Mouse (Mus musculus) hindbrain, embryonic 14.5 days (tissue): ENCODE results near the gene Ptprs. TPM values are rescaled to one million over a fixed set of nuclear protein-coding genes. Genes with fewer than 3 reads are reported as not detected.

Experiments
- ATAC-seq: fragments of 200-750 bp; cut with Nextera tagmentation; 2 replicates; pipeline ENCODE4 v1.8.0; 2017; ENCODE audit warnings: moderate number of reproducible peaks, mild to moderate bottlenecking, moderate TSS enrichment, moderate library complexity; ENCODE audit not compliant: low FRiP score
- DNase-seq: peaks from one replicate; pipeline ENCODE4 v3.0.0-alpha.2; 2015; ENCODE audit warnings: low spot score
- H3K27ac ChIP-seq: fragments of 300-500 bp; sonication (generic); 2 replicates; pipeline ENCODE4 v1.5.1; 2014; ENCODE audit warnings: mild to moderate bottlenecking, moderate library complexity
- H3K27me3 ChIP-seq: fragments of 300-500 bp; sonication (generic); 2 replicates; pipeline ENCODE4 v1.6.1; 2014; ENCODE audit warnings: mild to moderate bottlenecking, low read length, mixed read lengths; ENCODE audit not compliant: control insufficient read depth, insufficient read depth
- H3K36me3 ChIP-seq: fragments of 300-500 bp; sonication (generic); replicated peaks from 2 replicates; pipeline ENCODE4 v1.6.1; 2014; ENCODE audit not compliant: control insufficient read depth, insufficient read depth
- H3K4me1 ChIP-seq: fragments of 300-500 bp; sonication (generic); replicated peaks from 2 replicates; pipeline ENCODE4 v1.6.1; 2014; ENCODE audit warnings: antibody characterized with exemption, low read length, mixed read lengths; ENCODE audit not compliant: control insufficient read depth, insufficient read depth
- H3K4me2 ChIP-seq: fragments of 300-500 bp; sonication (generic); replicated peaks from 2 replicates; pipeline ENCODE4 v1.6.1; 2014; ENCODE audit warnings: mild to moderate bottlenecking, moderate library complexity
- H3K4me3 ChIP-seq: fragments of 300-500 bp; sonication (generic); replicated peaks from 2 replicates; pipeline ENCODE4 v1.5.1; 2014; ENCODE audit warnings: mild to moderate bottlenecking, low read length
- H3K9ac ChIP-seq: fragments of 300-500 bp; sonication (generic); 2 replicates; pipeline ENCODE4 v1.6.1; 2014
- H3K9me3 ChIP-seq: fragments of 300-500 bp; sonication (generic); 2 replicates; pipeline ENCODE4 v1.6.1; 2016; ENCODE audit warnings: low read length; ENCODE audit not compliant: control insufficient read depth
- WGBS: fragments of 180-500 bp; shearing (Covaris S2); extraction: QIAGEN DNeasy Blood & Tissue Kit; methylation state at CpG from one replicate; pipeline ENCODE4 v1.1.7; 2014; 5-methylcytosine and 5-hydroxymethylcytosine counted together
- polyA plus RNA-seq: library from polyadenylated mRNA; unstranded; fragments of >200 nt; fragmentation: Nextera tagmentation; extraction: Ambion mirVana; gene quantifications from 2 replicates; pipeline ENCODE4 v1.2.1, GENCODE M21; 2014

Ptprs gene
- polyA plus RNA-seq, 1 experiment from 2014 or later, result 276 TPM

GRCm38 (mm10) chr17:56387612-56388011 lies 88.7 kb downstream of the Ptprs start:
- Histone ChIP-seq H3K4me3 (no peak overlapping the region), H3K9me3 (no peaks in the 10 kb centered on the region), H3K4me2 (no peak overlapping the region), H3K27ac (no peak overlapping the region), H3K9ac (no peak overlapping the region), H3K36me3 (peaks cover 84% of the 10 kb centered on the region), H3K27me3 (no peaks in the 10 kb centered on the region), H3K4me1 (no peaks in the 10 kb centered on the region)
- WGBS, result 91% methylated on average over 6 of the region's 6 CpGs
- no peak for ATAC-seq
- no peak for DNase-seq

GRCm38 (mm10) chr17:56384903-56385302 lies 91.4 kb downstream of the Ptprs start:
- Histone ChIP-seq H3K36me3 (peaks cover 82% of the 10 kb centered on the region), H3K9me3 (no peaks in the 10 kb centered on the region), H3K27ac (no peak overlapping the region), H3K27me3 (no peaks in the 10 kb centered on the region), H3K4me2 (no peak overlapping the region), H3K9ac (no peak overlapping the region), H3K4me3 (no peak overlapping the region), H3K4me1 (peaks cover 10% of the 10 kb centered on the region; the same call in 1 of the 2 replicates)
- 0 out of 2 replicates have a peak, but pooled peaks have one; percentile 6 for ATAC-seq
- WGBS, result 54% methylated on average over 6 of the region's 6 CpGs
- DNase-seq, result no peak

DNA sequence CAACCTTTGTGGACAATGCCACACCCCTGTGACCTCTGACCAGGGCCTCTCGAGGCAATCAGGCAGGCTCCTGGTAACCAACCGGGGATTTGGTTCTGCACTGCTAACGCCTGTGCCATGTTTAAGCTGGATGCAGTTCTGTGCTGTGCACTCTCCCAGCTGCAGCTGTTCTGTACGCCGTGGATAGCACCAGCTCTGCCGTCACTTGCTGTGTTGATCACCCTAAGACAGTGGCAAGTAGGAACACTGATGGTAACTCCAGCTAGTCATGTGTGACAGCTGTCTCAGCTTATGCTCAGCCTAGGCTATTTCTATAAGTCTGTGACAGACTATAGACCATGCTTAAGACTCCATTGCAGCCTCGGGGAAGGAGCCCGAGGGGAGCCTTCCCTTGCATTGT lies 93.3 kb downstream of the Ptprs start:
- H3K36me3 ChIP-seq, result peaks cover 83% of the 10 kb centered on the region
- H3K27me3 ChIP-seq, result no peaks in the 10 kb centered on the region
- H3K9ac ChIP-seq, result no peak overlapping the region
- no peaks in the 10 kb centered on the region for H3K9me3 ChIP-seq
- 48% methylated on average over 8 of the region's 8 CpGs for WGBS
- H3K27ac ChIP-seq, result no peak overlapping the region
- no peak for ATAC-seq
- DNase-seq, result no peak
- H3K4me3 ChIP-seq, result no peak overlapping the region
- no peak overlapping the region for H3K4me2 ChIP-seq
- peaks cover 19% of the 10 kb centered on the region; the same call in 1 of the 2 replicates for H3K4me1 ChIP-seq

GRCm38 (mm10) chr17:56381183-56381582 lies 95.1 kb downstream of the Ptprs start:
- Histone ChIP-seq H3K4me1 (peaks cover 19% of the 10 kb centered on the region; the same call in 1 of the 2 replicates), H3K27me3 (no peaks in the 10 kb centered on the region), H3K4me3 (no peak overlapping the region), H3K4me2 (no peak overlapping the region), H3K27ac (no peak overlapping the region; the same call in 1 of the 2 replicates), H3K36me3 (peaks cover 83% of the 10 kb centered on the region), H3K9ac (no peak overlapping the region), H3K9me3 (no peaks in the 10 kb centered on the region)
- ATAC-seq (no peak), DNase-seq (no peak)
- 70% methylated on average over 5 of the region's 5 CpGs for WGBS

DNA sequence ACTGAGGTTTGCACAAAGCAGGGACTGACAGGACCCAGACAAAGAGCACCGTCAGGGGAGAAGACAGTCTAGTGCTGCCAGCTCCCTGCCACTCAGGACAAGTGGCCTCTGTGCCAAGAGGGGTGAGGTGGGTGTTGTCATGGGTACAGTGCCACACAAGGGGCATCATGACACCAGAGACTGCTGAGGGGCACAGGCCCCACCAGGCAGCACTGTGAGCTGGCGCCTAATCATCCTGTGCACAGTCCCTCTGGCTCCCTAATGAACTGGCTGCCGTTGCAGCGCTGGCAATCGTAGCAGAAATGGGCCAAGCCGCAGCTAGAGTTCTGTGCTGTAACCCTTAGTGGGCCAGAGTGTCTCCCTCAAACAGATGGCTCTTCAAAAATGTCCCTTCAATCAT lies 96.0 kb downstream of the Ptprs start:
- H3K9me3 ChIP-seq, result no peaks in the 10 kb centered on the region
- H3K4me1 ChIP-seq, result peaks cover 19% of the 10 kb centered on the region; the same call in 1 of the 2 replicates
- no peak overlapping the region for H3K4me2 ChIP-seq
- H3K9ac ChIP-seq, result no peak overlapping the region
- peaks cover 81% of the 10 kb centered on the region for H3K36me3 ChIP-seq
- 40% methylated on average over 6 of the region's 6 CpGs for WGBS
- ATAC-seq, result peak; percentile 77
- H3K27ac ChIP-seq, result peak overlapping the region; percentile 50
- no peaks in the 10 kb centered on the region for H3K27me3 ChIP-seq
- peak; percentile 53 for DNase-seq
- no peak overlapping the region for H3K4me3 ChIP-seq

DNA sequence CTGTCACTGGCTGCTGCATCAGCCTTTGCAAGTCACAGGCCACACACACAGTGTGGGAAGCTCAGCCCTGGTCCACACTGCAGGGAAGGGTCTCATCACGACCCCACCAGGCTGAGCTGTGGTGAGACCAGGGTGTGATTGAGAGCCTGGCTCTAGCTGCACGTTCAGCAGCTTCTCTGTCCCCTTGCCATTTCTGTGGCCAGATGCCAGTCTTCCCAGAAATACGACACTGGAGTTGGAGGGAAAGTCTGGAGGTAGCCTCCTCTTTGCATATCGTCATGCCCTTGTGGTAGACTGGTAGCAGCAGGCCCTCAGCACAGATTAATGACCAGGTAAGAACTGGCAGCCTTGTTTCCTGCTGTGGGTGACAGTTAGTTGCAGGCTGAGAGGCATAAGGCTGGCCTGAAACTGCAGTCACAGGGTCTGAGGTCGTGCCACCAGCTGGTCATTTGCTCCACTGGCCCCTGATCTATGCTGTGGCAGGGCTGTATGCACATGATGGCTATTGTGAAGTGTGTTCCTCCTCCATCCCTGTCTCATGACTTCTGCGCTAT lies 96.9 kb downstream of the Ptprs start:
- Histone ChIP-seq H3K9me3 (no peaks in the 10 kb centered on the region), H3K9ac (no peak overlapping the region), H3K4me2 (no peak overlapping the region), H3K4me1 (peaks cover 23% of the 10 kb centered on the region; the same call in 1 of the 2 replicates), H3K27me3 (no peaks in the 10 kb centered on the region), H3K4me3 (no peak overlapping the region), H3K27ac (peak overlapping the region; percentile 50; the same call in 1 of the 2 replicates), H3K36me3 (peaks cover 81% of the 10 kb centered on the region)
- ATAC-seq, result no peak
- 72% methylated on average over 6 of the region's 6 CpGs for WGBS
- no peak for DNase-seq

DNA sequence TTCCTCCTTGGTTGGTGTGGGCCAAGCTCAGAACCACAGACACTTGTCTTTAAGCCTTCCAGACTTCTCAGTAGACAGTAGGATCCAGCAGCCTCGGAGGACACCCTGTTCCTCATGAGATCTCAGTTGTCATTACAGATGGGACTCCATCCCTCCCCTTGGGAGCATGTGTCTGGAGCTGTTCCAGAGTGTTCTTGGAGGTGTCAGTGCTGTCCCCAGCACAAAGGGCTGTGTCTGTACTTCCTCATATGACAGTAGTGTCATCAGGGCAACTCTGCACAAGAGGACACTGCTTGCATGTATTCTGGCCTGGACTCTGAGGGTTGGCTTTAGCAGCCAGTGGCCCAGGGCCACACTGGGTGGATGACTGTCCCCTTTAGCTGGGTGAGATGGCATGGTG lies 101.4 kb downstream of the Ptprs start:
- no peak overlapping the region for H3K4me3 ChIP-seq
- DNase-seq (no peak), ATAC-seq (no peak)
- peaks cover 31% of the 10 kb centered on the region for H3K4me1 ChIP-seq
- no peaks in the 10 kb centered on the region for H3K9me3 ChIP-seq
- H3K27ac ChIP-seq, result no peak overlapping the region
- 81% methylated on average over 1 of the region's 1 CpGs for WGBS
- peaks cover 84% of the 10 kb centered on the region for H3K36me3 ChIP-seq
- H3K27me3 ChIP-seq, result no peaks in the 10 kb centered on the region
- H3K9ac ChIP-seq, result no peak overlapping the region
- no peak overlapping the region for H3K4me2 ChIP-seq

- H3K27ac ChIP-seq, result peak overlapping the region; percentile 77
- H3K4me3 ChIP-seq, result no peak overlapping the region
- no peak overlapping the region for H3K4me2 ChIP-seq
- peak; percentile 29; the same call in 1 of the 2 replicates for ATAC-seq
- H3K27me3 ChIP-seq, result no peaks in the 10 kb centered on the region
- H3K4me1 ChIP-seq, result peaks cover 23% of the 10 kb centered on the region
- DNase-seq, result peak; percentile 28
- no peaks in the 10 kb centered on the region for H3K9me3 ChIP-seq
- H3K36me3 ChIP-seq, result peaks cover 82% of the 10 kb centered on the region
- WGBS, result 54% methylated on average over 17 of the region's 17 CpGs
- H3K9ac ChIP-seq, result peak overlapping the region; percentile 25; the same call in 1 of the 2 replicates
These were observed 102.9 kb downstream of the Ptprs start for GRCm38 (mm10) chr17:56373136-56374034.

- H3K36me3 ChIP-seq, result peaks cover 78% of the 10 kb centered on the region
- 68% methylated on average over 4 of the region's 4 CpGs for WGBS
- no peak overlapping the region for H3K4me3 ChIP-seq
- no peaks in the 10 kb centered on the region for H3K9me3 ChIP-seq
- H3K27me3 ChIP-seq, result no peaks in the 10 kb centered on the region
- ATAC-seq (no peak), DNase-seq (no peak)
- H3K4me1 ChIP-seq, result peaks cover 29% of the 10 kb centered on the region
- no peak overlapping the region for H3K27ac ChIP-seq
- H3K9ac ChIP-seq, result no peak overlapping the region
- no peak overlapping the region for H3K4me2 ChIP-seq
These were observed 104.2 kb downstream of the Ptprs start for GRCm38 (mm10) chr17:56372109-56372508.
